Mouse (Mus musculus): ENCODE data around the gene Cib4. TPM values are rescaled to one million over a fixed set of nuclear protein-coding genes. Genes with fewer than 3 reads are reported as not detected.

Gene Cib4
- polyA plus RNA-seq, 1 experiment = not detected

- no peak for TF ChIP-seq CTCF (IDR thresholded peaks at IDR 0.05; ENCODE audit: borderline replicate concordance, insufficient read depth, low read depth, low read length)
- no peak for TF ChIP-seq POLR2A (IDR thresholded peaks at IDR 0.05; ENCODE audit: borderline replicate concordance, insufficient read depth, low read length)
- 9% methylated on average over 21 of the region's 21 CpGs for WGBS
- no peaks in the 10 kb centered on the region for H3K27me3 ChIP-seq (ENCODE audit: control insufficient read depth, insufficient read depth, low read length)
- peak in 1 of 2 experiments; percentile 26 for DNase-seq
- no peak within 1 kb of the TSS for H3K27ac ChIP-seq (ENCODE audit: insufficient read depth, low read length)
- H3K4me3 ChIP-seq (replicated peaks; ENCODE audit: insufficient read depth, low read depth, low read length) = peak within 1 kb of the TSS; percentile 22
- H3K4me1 ChIP-seq (ENCODE audit: control insufficient read depth, insufficient read depth, low read length) = peaks cover 8% of the 10 kb centered on the region; the same call in 1 of the 2 replicates
Observed at GRCm38 (mm10) chr5:30465861-30466260, 79.8 kb downstream of the Cib4 start, which contains the start of gene 1700001C02Rik. Gene 1700001C02Rik, plus strand, starts transcription at chr5:30466047.

DNA sequence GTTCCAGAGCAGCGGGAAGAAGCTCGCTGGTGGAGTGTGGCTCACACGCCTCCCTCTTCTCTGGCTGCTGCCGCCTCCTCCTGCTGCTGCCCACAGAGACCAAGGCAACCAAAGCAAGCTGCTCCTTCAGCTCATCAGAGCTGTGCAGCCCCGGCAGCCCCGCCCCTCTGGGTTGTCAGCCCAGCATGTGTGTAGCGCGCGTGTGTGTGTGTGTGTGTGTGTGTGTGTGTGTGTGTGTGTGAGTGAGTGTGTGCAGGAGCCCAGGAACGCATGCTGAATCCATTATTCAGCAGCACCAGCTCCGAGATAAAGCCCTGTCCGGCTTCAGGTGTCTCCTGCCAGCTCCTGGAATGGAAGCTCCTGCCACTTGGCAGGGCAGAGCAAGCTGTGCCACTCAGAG is 83.8 kb downstream of the Cib4 start, which contains the start of gene Otof:
Gene Otof, minus strand, starts transcription at position 112 of the 400 bp plus-strand sequence.
- DNase-seq = peak; percentile 53 to 57
- Histone ChIP-seq H3K4me3 (replicated peaks; ENCODE audit: insufficient read depth, low read depth, low read length) (peak within 1 kb of the TSS; percentile 18), H3K27me3 (ENCODE audit: control insufficient read depth, insufficient read depth, low read length) (no peaks in the 10 kb centered on the region), H3K4me1 (ENCODE audit: control insufficient read depth, insufficient read depth, low read length) (peaks cover 10% of the 10 kb centered on the region; the same call in 1 of the 2 replicates), H3K27ac (ENCODE audit: insufficient read depth, low read length) (no peak within 1 kb of the TSS)
- TF ChIP-seq CTCF (IDR thresholded peaks at IDR 0.05; ENCODE audit: borderline replicate concordance, insufficient read depth, low read depth, low read length) (no peak), POLR2A (IDR thresholded peaks at IDR 0.05; ENCODE audit: borderline replicate concordance, insufficient read depth, low read length) (no peak)
- WGBS = 1% methylated on average over 12 of the region's 12 CpGs

DNA sequence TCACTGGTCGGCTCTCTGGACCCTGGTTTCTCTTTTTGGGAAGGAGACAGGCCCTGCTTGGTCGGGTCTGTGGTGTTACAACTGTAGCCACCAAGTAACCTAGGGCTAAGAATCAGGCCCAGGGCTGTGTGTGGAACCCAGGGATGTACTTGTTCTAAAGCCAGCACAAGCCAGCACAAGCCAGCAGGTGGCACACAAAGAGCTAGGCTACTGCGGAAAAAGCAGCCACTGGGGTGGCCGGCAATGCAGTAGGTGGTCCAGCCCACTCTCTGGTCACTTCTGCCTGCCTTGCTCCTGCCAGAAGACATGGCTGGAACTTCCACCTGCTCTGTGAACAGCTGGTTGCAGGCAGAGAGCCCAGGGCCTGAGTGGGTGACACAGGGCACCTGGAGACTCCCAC is 85.5 kb downstream of the Cib4 start:
- DNase-seq = no peak
- Histone ChIP-seq H3K4me3 (replicated peaks; ENCODE audit: insufficient read depth, low read depth, low read length) (no peak overlapping the region), H3K27me3 (ENCODE audit: control insufficient read depth, insufficient read depth, low read length) (no peaks in the 10 kb centered on the region), H3K4me1 (ENCODE audit: control insufficient read depth, insufficient read depth, low read length) (peaks cover 10% of the 10 kb centered on the region; the same call in 1 of the 2 replicates), H3K27ac (ENCODE audit: insufficient read depth, low read length) (no peak overlapping the region)
- WGBS = 48% methylated on average over 4 of the region's 4 CpGs
- TF ChIP-seq CTCF (IDR thresholded peaks at IDR 0.05; ENCODE audit: borderline replicate concordance, insufficient read depth, low read depth, low read length) (no peak), POLR2A (IDR thresholded peaks at IDR 0.05; ENCODE audit: borderline replicate concordance, insufficient read depth, low read length) (no peak)

DNA sequence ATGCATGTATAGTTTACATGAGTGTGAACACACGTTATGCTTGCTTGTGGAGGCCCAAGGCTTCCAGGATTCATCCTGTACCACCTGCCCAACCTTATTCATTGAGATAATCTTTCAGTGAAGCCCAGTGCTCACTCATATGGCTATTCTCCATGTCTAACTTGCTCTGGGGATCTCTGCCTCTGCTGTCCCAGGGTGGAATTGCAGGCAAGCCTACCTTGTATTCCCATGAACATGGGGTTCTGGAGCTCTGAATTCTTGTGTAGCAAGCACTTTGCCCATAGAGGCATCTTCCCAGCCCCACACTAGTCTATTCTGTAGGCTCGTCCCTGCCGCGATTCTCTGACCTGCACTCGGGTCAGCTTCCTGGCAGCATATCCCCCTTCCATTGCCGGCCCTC is 89.6 kb downstream of the Cib4 start:
- 34% methylated on average over 6 of the region's 6 CpGs for WGBS
- no peak for DNase-seq
- TF ChIP-seq POLR2A (IDR thresholded peaks at IDR 0.05; ENCODE audit: borderline replicate concordance, insufficient read depth, low read length) = no peak
- TF ChIP-seq CTCF (IDR thresholded peaks at IDR 0.05; ENCODE audit: borderline replicate concordance, insufficient read depth, low read depth, low read length) = no peak

DNA sequence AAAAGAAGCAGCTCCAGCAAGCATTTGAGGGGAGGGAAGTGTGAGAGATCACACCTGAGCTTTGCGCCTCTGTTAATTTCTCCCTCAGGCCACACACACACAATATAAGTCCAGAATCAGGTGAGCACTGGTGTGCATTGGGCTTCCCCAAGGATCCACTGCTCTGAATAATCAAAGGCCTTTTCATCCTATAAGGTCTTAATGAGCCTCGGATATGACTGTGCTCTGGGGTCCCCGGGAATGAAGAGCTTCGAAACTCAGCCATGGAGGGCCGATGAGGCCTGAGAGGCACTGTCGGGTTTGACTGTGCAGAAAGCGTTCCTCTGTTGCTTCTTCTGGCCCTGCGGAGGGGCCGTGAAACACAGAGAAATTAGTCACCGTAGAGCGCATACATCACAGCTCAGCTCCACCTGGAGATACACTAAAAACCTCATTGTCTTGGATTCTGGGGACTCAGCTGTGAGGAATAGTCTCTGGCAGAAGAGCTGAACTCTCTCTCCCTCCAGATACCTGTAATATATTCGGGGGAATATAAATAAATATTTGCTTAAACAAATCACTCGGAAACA is 101.2 kb downstream of the Cib4 start:
- Histone ChIP-seq H3K27ac (ENCODE audit: insufficient read depth, low read length) (no peak overlapping the region), H3K4me1 (ENCODE audit: control insufficient read depth, insufficient read depth, low read length) (no peaks in the 10 kb centered on the region), H3K27me3 (ENCODE audit: control insufficient read depth, insufficient read depth, low read length) (peaks cover 1% of the 10 kb centered on the region; the same call in 1 of the 2 replicates), H3K4me3 (replicated peaks; ENCODE audit: insufficient read depth, low read depth, low read length) (no peak overlapping the region)
- TF ChIP-seq POLR2A (IDR thresholded peaks at IDR 0.05; ENCODE audit: borderline replicate concordance, insufficient read depth, low read length) = no peak
- TF ChIP-seq CTCF (IDR thresholded peaks at IDR 0.05; ENCODE audit: borderline replicate concordance, insufficient read depth, low read depth, low read length) = no peak
- 74% methylated on average over 13 of the region's 13 CpGs for WGBS
- DNase-seq = no peak

More for the DNA sequence above, 89.6 kb downstream of the Cib4 start:
- Histone ChIP-seq H3K27ac (ENCODE audit: insufficient read depth, low read length) (no peak overlapping the region), H3K27me3 (ENCODE audit: control insufficient read depth, insufficient read depth, low read length) (no peaks in the 10 kb centered on the region), H3K4me3 (replicated peaks; ENCODE audit: insufficient read depth, low read depth, low read length) (no peak overlapping the region), H3K4me1 (ENCODE audit: control insufficient read depth, insufficient read depth, low read length) (0 out of 2 replicates have a peak, but pooled peaks cover 2% of the 10 kb centered on the region)

DNA sequence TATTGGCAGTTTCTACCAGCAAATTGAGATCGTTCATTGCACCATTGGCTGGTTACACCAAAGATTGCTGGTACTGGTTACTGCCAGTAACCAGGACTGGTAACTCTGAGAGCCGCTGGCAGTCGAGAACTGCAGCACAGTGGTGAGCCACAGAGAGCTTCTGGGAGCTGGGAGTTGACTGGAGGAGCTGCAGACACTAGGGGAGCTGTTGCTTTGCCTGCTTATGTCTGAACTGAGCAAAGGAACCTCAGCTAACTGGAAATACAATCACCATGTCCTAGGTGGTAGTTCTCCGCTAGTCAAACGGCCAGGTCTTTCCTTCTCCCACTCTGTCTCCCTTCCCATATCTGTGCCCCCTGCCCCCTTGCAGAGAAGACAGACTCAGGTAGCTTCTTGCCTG is 103.4 kb downstream of the Cib4 start:
- 64% methylated on average over 5 of the region's 5 CpGs for WGBS
- H3K27ac ChIP-seq (ENCODE audit: insufficient read depth, low read length) = no peak overlapping the region
- H3K4me3 ChIP-seq (replicated peaks; ENCODE audit: insufficient read depth, low read depth, low read length) = no peak overlapping the region
- no peak for DNase-seq
- TF ChIP-seq POLR2A (IDR thresholded peaks at IDR 0.05; ENCODE audit: borderline replicate concordance, insufficient read depth, low read length) (no peak), CTCF (IDR thresholded peaks at IDR 0.05; ENCODE audit: borderline replicate concordance, insufficient read depth, low read depth, low read length) (peak; percentile 34; the same call in 1 of the 2 replicates)
- peaks cover 1% of the 10 kb centered on the region; the same call in 1 of the 2 replicates for H3K27me3 ChIP-seq (ENCODE audit: control insufficient read depth, insufficient read depth, low read length)
- no peaks in the 10 kb centered on the region for H3K4me1 ChIP-seq (ENCODE audit: control insufficient read depth, insufficient read depth, low read length)

DNA sequence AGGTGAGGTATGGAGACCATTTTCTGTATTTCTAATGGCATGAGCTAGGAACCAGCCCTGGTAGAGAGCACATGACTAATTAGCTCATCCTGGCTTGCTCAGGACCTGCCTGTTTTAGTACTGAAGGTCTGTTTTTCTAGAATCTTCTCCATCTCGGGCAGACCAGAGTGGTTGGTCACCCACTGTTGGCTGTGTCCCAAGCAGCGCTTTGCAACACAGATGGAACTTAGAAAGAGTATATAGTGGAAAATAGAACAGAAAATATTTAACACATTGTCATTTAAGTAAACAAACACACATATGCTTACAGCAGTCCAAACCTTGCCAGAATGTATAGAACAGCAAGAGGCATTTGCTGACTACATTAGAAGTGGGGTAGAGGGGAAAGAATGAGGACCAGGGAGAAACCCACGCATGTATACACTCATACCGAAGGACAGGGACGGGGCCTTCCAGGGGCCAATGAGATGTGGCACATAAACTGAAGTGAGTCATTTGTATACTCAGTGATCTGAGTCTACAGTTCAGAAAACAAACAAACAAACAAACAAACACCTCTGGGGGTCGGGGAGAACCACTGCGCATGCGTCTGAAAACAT is 105.2 kb downstream of the Cib4 start:
- Histone ChIP-seq H3K27me3 (ENCODE audit: control insufficient read depth, insufficient read depth, low read length) (peaks cover 1% of the 10 kb centered on the region; the same call in 1 of the 2 replicates), H3K4me1 (ENCODE audit: control insufficient read depth, insufficient read depth, low read length) (no peaks in the 10 kb centered on the region), H3K4me3 (replicated peaks; ENCODE audit: insufficient read depth, low read depth, low read length) (no peak overlapping the region), H3K27ac (ENCODE audit: insufficient read depth, low read length) (no peak overlapping the region)
- WGBS = 87% methylated on average over 8 of the region's 8 CpGs
- DNase-seq = no peak
- TF ChIP-seq CTCF (IDR thresholded peaks at IDR 0.05; ENCODE audit: borderline replicate concordance, insufficient read depth, low read depth, low read length) = no peak
- no peak for TF ChIP-seq POLR2A (IDR thresholded peaks at IDR 0.05; ENCODE audit: borderline replicate concordance, insufficient read depth, low read length)

DNA sequence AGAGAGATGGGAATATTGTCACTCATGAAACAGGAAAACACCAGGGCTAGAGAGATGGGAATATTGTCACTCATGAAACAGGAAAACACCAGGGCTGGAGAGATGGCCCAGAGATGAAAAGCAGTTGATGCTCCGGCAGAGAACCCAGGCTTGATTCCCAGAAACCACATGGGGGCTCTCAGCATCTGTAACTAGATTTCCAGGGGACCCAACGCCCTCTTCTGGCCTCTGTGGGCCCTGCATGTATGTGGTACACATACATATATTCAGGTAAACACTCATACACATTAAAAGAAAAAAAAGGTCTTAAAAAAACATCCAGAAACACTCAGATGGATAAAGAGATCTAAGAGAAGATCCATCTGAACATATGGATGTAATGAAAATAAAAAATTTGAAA is 106.7 kb downstream of the Cib4 start:
- H3K4me1 ChIP-seq (ENCODE audit: control insufficient read depth, insufficient read depth, low read length) = no peaks in the 10 kb centered on the region
- 17% methylated on average over 2 of the region's 2 CpGs for WGBS
- H3K27me3 ChIP-seq (ENCODE audit: control insufficient read depth, insufficient read depth, low read length) = no peaks in the 10 kb centered on the region
- no peak overlapping the region for H3K4me3 ChIP-seq (replicated peaks; ENCODE audit: insufficient read depth, low read depth, low read length)
- DNase-seq = no peak
- TF ChIP-seq POLR2A (IDR thresholded peaks at IDR 0.05; ENCODE audit: borderline replicate concordance, insufficient read depth, low read length) (no peak), CTCF (IDR thresholded peaks at IDR 0.05; ENCODE audit: borderline replicate concordance, insufficient read depth, low read depth, low read length) (no peak)
- no peak overlapping the region for H3K27ac ChIP-seq (ENCODE audit: insufficient read depth, low read length)

Other genes starting within 250 kb of the Cib4 start
- 2.6 and 3.1 TPM in 2 replicates for gene Otof, start 83.9 kb downstream of the Cib4 start, polyA plus RNA-seq (2012; rRNA removed)
- 0.52 and 1.7 TPM in 2 replicates for gene 1700001C02Rik, start 79.8 kb downstream of the Cib4 start, polyA plus RNA-seq (2012; rRNA removed)
- gene Kcnk3, start 42.3 kb upstream of the Cib4 start, polyA plus RNA-seq (2012; rRNA removed) = 81.9 and 93.9 TPM in 2 replicates
- 57.1 and 60.9 TPM in 2 replicates for gene Slc35f6, start 102.1 kb upstream of the Cib4 start, polyA plus RNA-seq (2012; rRNA removed)
- 2.3 TPM in 2 replicates for gene Cenpa, start 120.9 kb upstream of the Cib4 start, polyA plus RNA-seq (2012; rRNA removed)
- gene Dpysl5, start 165.7 kb upstream of the Cib4 start, polyA plus RNA-seq (2012; rRNA removed) = 24.2 and 26.5 TPM in 2 replicates